Mouse (Mus musculus): ENCODE results near the gene Ablim1.

DNA sequence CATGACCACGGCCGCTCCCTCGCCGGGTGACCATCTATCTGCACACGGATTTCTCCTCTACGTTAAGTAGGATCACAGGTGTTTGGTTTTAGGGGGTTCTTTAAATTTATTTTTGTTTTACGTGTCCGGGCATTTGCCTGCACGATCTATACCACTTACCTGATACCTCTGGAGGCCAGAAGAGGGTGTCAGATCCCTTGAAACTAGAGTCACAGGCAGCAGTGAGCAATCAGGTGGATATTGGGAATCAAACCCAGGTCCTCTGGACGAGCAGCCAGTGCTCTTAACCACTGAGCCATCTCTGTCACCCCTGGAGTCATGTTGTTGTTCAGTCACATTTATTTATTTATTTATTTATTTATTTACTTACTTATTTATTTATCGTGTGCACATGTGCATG lies 15.6 kb upstream of the Ablim1 start:
- TF ChIP-seq POLR2A (IDR thresholded peaks at IDR 0.05; ENCODE audit: borderline replicate concordance, insufficient read depth, low read length), result no peak
- no peak for TF ChIP-seq CTCF (IDR thresholded peaks at IDR 0.05; ENCODE audit: borderline replicate concordance, insufficient read depth, low read depth, low read length)

All from cerebellum, adult 2 months (tissue).